Mouse (Mus musculus) hindbrain, embryonic 16.5 days (tissue): ENCODE measurements around the gene Zfp358. TPM values are rescaled to one million over a fixed set of nuclear protein-coding genes. Genes with fewer than 3 reads are reported as not detected.

Experiments used
- ATAC-seq: fragments of 200-750 bp; cut with Nextera tagmentation; 2 replicates; pipeline ENCODE4 v1.8.0; 2017; ENCODE audit warnings: moderate TSS enrichment, moderate library complexity
- H3K27ac ChIP-seq: fragments of 300-500 bp; sonication (generic); 2 replicates; pipeline ENCODE4 v1.5.1; 2014; ENCODE audit warnings: low read depth, mild to moderate bottlenecking, control low read depth, low read length, moderate library complexity
- H3K27me3 ChIP-seq: fragments of 300-500 bp; sonication (generic); replicated peaks from 2 replicates; pipeline ENCODE4 v1.6.1; 2014; ENCODE audit warnings: low read length; ENCODE audit not compliant: control insufficient read depth, insufficient read depth
- H3K36me3 ChIP-seq: fragments of 300-500 bp; sonication (generic); 2 replicates; pipeline ENCODE4 v1.6.1; 2014; ENCODE audit warnings: mild to moderate bottlenecking, low read length, moderate library complexity, mixed read lengths; ENCODE audit not compliant: control insufficient read depth, insufficient read depth
- H3K4me1 ChIP-seq: fragments of 300-500 bp; sonication (generic); 2 replicates; pipeline ENCODE4 v1.6.1; 2014; ENCODE audit warnings: low read depth, low read length; ENCODE audit not compliant: control insufficient read depth, insufficient read depth
- H3K4me2 ChIP-seq: fragments of 300-500 bp; sonication (generic); 2 replicates; pipeline ENCODE4 v1.6.1; 2014; ENCODE audit warnings: mild to moderate bottlenecking, low read length, control low read depth, moderate library complexity
- H3K4me3 ChIP-seq: fragments of 300-500 bp; sonication (generic); 2 replicates; pipeline ENCODE4 v1.5.1; 2014; ENCODE audit warnings: mild to moderate bottlenecking, low read length, control low read depth, moderate library complexity
- H3K9ac ChIP-seq: fragments of 300-500 bp; sonication (generic); 2 replicates; pipeline ENCODE4 v1.6.1; 2014; ENCODE audit warnings: low read depth, mild to moderate bottlenecking, control low read depth, low read length, moderate library complexity
- H3K9me3 ChIP-seq: fragments of 300-500 bp; sonication (generic); 2 replicates; pipeline ENCODE4 v1.6.1; 2014; ENCODE audit warnings: mild to moderate bottlenecking, low read length, moderate library complexity; ENCODE audit not compliant: control insufficient read depth
- WGBS: fragments of 180-500 bp; shearing (Covaris S2); extraction: QIAGEN DNeasy Blood & Tissue Kit; methylation state at CpG from one replicate; pipeline ENCODE4 v1.1.7; 2014; 5-methylcytosine and 5-hydroxymethylcytosine counted together
- polyA plus RNA-seq: library from polyadenylated mRNA; unstranded; fragments of >200 nt; fragmentation: Nextera tagmentation; extraction: Ambion mirVana; gene quantifications from 2 replicates; pipeline ENCODE4 v1.2.1, GENCODE M21; 2015

The Zfp358 gene
- 55.3 and 65.3 TPM in 2 replicates for polyA plus RNA-seq

DNA sequence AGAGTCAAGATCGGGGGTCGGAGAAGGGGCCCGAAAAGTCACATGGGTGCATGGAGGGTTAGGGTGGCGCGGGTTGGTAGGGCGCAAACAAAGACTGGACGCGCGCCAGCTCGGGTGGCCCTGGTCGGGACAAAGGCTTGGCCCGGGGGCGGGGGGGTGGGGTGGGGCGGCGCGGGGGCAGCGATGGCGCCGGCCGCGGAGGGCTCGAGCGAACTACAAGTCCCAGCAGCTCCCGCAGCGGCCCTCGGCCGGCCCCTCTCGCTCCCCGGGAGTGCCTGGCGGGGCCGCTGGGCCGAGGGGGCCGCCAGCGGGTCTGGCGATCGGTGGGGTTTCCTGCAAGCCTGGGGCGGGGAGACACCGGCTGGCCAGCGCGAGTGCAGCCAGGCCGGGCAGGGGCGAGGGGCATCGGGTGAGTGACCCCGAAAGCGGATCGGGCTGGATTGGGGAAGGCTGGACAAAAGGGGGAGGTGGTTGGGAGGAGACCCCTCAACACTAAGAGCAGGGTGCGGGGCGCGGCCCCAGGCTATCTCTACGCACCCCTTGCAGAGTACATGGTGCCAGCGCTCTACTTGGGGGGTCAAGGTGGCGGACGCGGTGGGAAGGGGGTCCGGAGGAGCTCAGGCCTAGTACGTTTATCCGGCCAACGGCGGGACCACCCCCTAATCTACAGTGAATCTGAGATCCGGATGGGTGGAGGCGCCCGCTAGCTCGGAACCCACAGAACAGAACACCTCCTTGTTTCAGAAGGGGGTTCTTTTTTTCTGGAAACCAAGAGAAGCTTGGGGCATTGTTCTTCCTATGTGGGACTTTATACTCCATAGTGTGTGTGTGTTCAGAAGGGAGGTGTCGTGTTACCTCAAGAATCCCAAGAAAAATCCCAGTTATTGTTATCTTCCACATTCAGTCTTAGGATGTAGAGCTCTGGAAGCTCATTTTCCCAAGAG, at the start of gene Zfp358:
Zfp358 (plus strand) TSS at position 238 of the 944 bp plus-strand sequence.
- under 1% methylated on average over 57 of the region's 64 CpGs for WGBS
- Histone ChIP-seq H3K36me3 (peaks cover 19% of the 10 kb centered on the region), H3K9ac (peak within 1 kb of the TSS; percentile 97), H3K27ac (peak within 1 kb of the TSS; percentile 93), H3K27me3 (no peaks in the 10 kb centered on the region), H3K9me3 (peaks cover 2% of the 10 kb centered on the region; the same call in 1 of the 2 replicates), H3K4me3 (peak within 1 kb of the TSS; percentile 88), H3K4me2 (peak within 1 kb of the TSS; percentile 75), H3K4me1 (0 out of 2 replicates have a peak, but pooled peaks cover 2% of the 10 kb centered on the region)
- peak; percentile 91 for ATAC-seq

- H3K36me3 ChIP-seq = peaks cover 39% of the 10 kb centered on the region
Measured at GRCm38 (mm10) chr8:3449226-3449625, 43.7 kb upstream of the Zfp358 start.

GRCm38 (mm10) chr8:3450670-3451069, 42.3 kb upstream of the Zfp358 start:
- H3K9me3 ChIP-seq = no peaks in the 10 kb centered on the region
- peaks cover 49% of the 10 kb centered on the region for H3K36me3 ChIP-seq
- H3K9ac ChIP-seq = no peak overlapping the region
- H3K4me2 ChIP-seq = no peak overlapping the region
- no peaks in the 10 kb centered on the region for H3K4me1 ChIP-seq
- 40% methylated on average over 5 of the region's 5 CpGs for WGBS
- H3K4me3 ChIP-seq = no peak overlapping the region
- peak; percentile 48 for ATAC-seq
- no peak overlapping the region for H3K27ac ChIP-seq
- no peaks in the 10 kb centered on the region for H3K27me3 ChIP-seq

More at GRCm38 (mm10) chr8:3449226-3449625, 43.7 kb upstream of the Zfp358 start:
- H3K27me3 ChIP-seq = no peaks in the 10 kb centered on the region
- WGBS = 94% methylated on average over 2 of the region's 2 CpGs
- H3K27ac ChIP-seq = no peak overlapping the region
- no peak overlapping the region for H3K4me3 ChIP-seq
- no peaks in the 10 kb centered on the region for H3K4me1 ChIP-seq
- H3K4me2 ChIP-seq = no peak overlapping the region
- ATAC-seq = no peak
- no peaks in the 10 kb centered on the region for H3K9me3 ChIP-seq
- H3K9ac ChIP-seq = no peak overlapping the region

GRCm38 (mm10) chr8:3451992-3452391, 40.9 kb upstream of the Zfp358 start:
- Histone ChIP-seq H3K36me3 (peaks cover 52% of the 10 kb centered on the region), H3K27me3 (no peaks in the 10 kb centered on the region), H3K27ac (no peak overlapping the region), H3K4me3 (no peak overlapping the region), H3K9me3 (no peaks in the 10 kb centered on the region), H3K9ac (no peak overlapping the region), H3K4me1 (no peaks in the 10 kb centered on the region), H3K4me2 (no peak overlapping the region)
- ATAC-seq = no peak
- WGBS = 98% methylated on average over 25 of the region's 25 CpGs

DNA sequence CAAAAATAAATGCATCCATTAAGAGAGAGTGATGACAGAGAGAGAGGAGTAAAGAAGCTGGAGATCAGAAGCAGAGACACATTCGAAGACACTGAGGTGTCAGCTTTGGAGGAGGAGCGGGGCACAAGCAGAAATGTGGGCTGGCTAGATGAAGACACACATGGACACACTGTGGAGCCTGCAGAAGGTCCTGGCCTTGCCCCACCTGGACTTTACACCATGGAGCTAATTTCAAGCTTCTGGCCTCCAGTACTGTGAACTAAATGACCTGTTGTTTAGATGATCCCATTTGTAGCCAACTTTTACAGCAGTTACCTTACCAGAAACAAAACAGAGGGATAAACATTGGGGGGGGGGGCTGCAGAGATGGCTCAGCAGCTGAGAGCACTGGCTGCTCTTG, 29.7 kb upstream of the Zfp358 start:
- no peaks in the 10 kb centered on the region for H3K27me3 ChIP-seq

GRCm38 (mm10) chr8:3464309-3464708, 28.6 kb upstream of the Zfp358 start:
- no peaks in the 10 kb centered on the region for H3K9me3 ChIP-seq
- ATAC-seq = no peak
- H3K9ac ChIP-seq = no peak overlapping the region
- H3K27me3 ChIP-seq = no peaks in the 10 kb centered on the region
- H3K27ac ChIP-seq = no peak overlapping the region
- H3K4me3 ChIP-seq = no peak overlapping the region
- WGBS = 53% methylated on average over 5 of the region's 5 CpGs
- no peak overlapping the region for H3K4me2 ChIP-seq
- peaks cover 4% of the 10 kb centered on the region; the same call in 1 of the 2 replicates for H3K4me1 ChIP-seq
- no peaks in the 10 kb centered on the region for H3K36me3 ChIP-seq

More for the DNA sequence above, 29.7 kb upstream of the Zfp358 start:
- Histone ChIP-seq H3K36me3 (peaks cover 2% of the 10 kb centered on the region; the same call in 1 of the 2 replicates), H3K9me3 (no peaks in the 10 kb centered on the region), H3K4me2 (no peak overlapping the region), H3K4me1 (peaks cover 4% of the 10 kb centered on the region; the same call in 1 of the 2 replicates), H3K27ac (no peak overlapping the region), H3K4me3 (no peak overlapping the region), H3K9ac (no peak overlapping the region)
- WGBS = 88% methylated on average over 2 of the region's 2 CpGs
- no peak for ATAC-seq

GRCm38 (mm10) chr8:3467006-3467885, 25.7 kb upstream of the Zfp358 start, which contains the start of gene Pex11g:
TSS of gene Pex11g (minus strand) at chr8:3467680.
- H3K9ac ChIP-seq = peak within 1 kb of the TSS; percentile 72
- H3K27me3 ChIP-seq = no peaks in the 10 kb centered on the region
- H3K27ac ChIP-seq = peak within 1 kb of the TSS; percentile 87
- H3K4me2 ChIP-seq = peak within 1 kb of the TSS; percentile 77
- WGBS = 6% methylated on average over 32 of the region's 32 CpGs
- peaks cover 4% of the 10 kb centered on the region; the same call in 1 of the 2 replicates for H3K4me1 ChIP-seq
- no peaks in the 10 kb centered on the region for H3K36me3 ChIP-seq
- H3K4me3 ChIP-seq = peak within 1 kb of the TSS; percentile 53
- no peaks in the 10 kb centered on the region for H3K9me3 ChIP-seq
- peak; percentile 95 for ATAC-seq

GRCm38 (mm10) chr8:3467886-3468545, 24.9 kb upstream of the Zfp358 start:
- no peaks in the 10 kb centered on the region for H3K27me3 ChIP-seq
- H3K36me3 ChIP-seq = no peaks in the 10 kb centered on the region
- peak overlapping the region; percentile 72 for H3K9ac ChIP-seq
- peak overlapping the region; percentile 53 for H3K4me3 ChIP-seq
- 52% methylated on average over 9 of the region's 9 CpGs for WGBS
- peak overlapping the region; percentile 87 for H3K27ac ChIP-seq
- H3K9me3 ChIP-seq = no peaks in the 10 kb centered on the region
- H3K4me1 ChIP-seq = peaks cover 4% of the 10 kb centered on the region; the same call in 1 of the 2 replicates
- ATAC-seq = peak; percentile 25
- peak overlapping the region; percentile 77 for H3K4me2 ChIP-seq
